Mouse (Mus musculus) heart, postnatal 25 days (tissue): ENCODE measurements around the gene Zfp398. TPM values are rescaled to one million over a fixed set of nuclear protein-coding genes. Genes with fewer than 3 reads are reported as not detected.

Source experiments
- microRNA-seq: library from miRNA; unstranded; fragments of <30 nt; microRNA quantifications from one replicate; pipeline ENCODE4 v1.2.0, GENCODE M21; 2022
- total RNA-seq, 2 experiments: library from RNA; stranded (reverse); gene quantifications; 2 replicates each; pipeline ENCODE4 v1.2.3; 2021

Gene Zfp398
- total RNA-seq, 2 experiments from 2014 or later: 6.4 to 7.2 TPM

Small RNA genes lying within 50 kb of the gene (microRNA-seq; reads per million reads assigned to microRNA genes)
- gene Mir704: not detected

Other genes with a start within 250 kb of the Zfp398 start
- 10 to 100 TPM in 1 of 2 experiments, 1 to 10 TPM in 1; 9.9 to 12.3 TPM for gene Ezh2, start 240.3 kb upstream of the Zfp398 start, total RNA-seq
- gene Pdia4, start 22.2 kb upstream of the Zfp398 start, total RNA-seq: 10 to 100 TPM; 48.3 to 54.3 TPM
- gene Zfp786, start 4.8 kb upstream of the Zfp398 start, total RNA-seq: under 1 TPM; 0.68 to 0.89 TPM
- gene Zfp282, start 41.5 kb downstream of the Zfp398 start, total RNA-seq: 1 to 10 TPM; 6.1 to 7.0 TPM
- 10 to 100 TPM in 1 of 2 experiments, 1 to 10 TPM in 1; 8.6 to 10.4 TPM for gene Zfp212, start 84.8 kb downstream of the Zfp398 start, total RNA-seq
- gene Zfp956, start 117.7 kb downstream of the Zfp398 start, total RNA-seq: 1 to 10 TPM; 1.1 to 1.9 TPM
- gene Zfp777, start 213.2 kb downstream of the Zfp398 start, total RNA-seq: 10 to 100 TPM; 13.2 to 15.0 TPM